ENCODE assay signal across 10 mouse cellular contexts in the genomic region with DNA sequence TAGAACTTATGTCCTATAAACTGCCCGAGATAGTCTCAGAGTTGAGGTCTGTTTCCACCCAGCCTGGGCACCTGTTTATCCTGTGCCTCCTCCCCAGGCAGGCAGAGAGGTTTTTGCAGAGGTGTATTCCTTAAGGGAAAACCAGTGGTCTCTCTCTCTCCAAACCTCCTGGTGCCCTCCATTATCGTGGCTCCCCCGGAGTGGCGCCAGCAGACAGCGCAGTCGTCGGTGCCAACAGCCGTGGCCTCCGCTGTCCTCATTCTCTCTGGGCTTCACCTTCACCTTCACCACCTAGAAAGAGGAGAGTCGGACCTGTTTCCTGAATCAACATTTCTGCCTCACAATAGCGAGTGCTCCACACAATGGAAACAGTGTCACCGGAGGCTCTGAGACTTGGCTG. TPM values are rescaled to one million over a fixed set of nuclear protein-coding genes. Genes with fewer than 3 reads are reported as not detected.
DNase-seq lines count a peak whose midpoint lies in the region; ATAC-seq lines count a peak whose summit lies in the region.
"Had no signal": no experiment of that assay in that cellular context is flagged by ENCODE, and none has a peak within 500 bp of the region (broad histone marks: within the 10 kb centered on the region; RNA-seq: fewer than 3 reads in every experiment).

No protein-coding gene starts in this region.

- no peaks in the 10 kb centered on the region for H3K36me3 ChIP-seq in heart, embryonic 13.5 days
- no peaks in the 10 kb centered on the region for H3K36me3 ChIP-seq in embryonic facial prominence, embryonic 15.5 days
- H3K36me3 ChIP-seq in hindbrain, embryonic 14.5 days (replicated peaks; ENCODE audit: control insufficient read depth, insufficient read depth), result no peaks in the 10 kb centered on the region

- no peak for ATAC-seq in heart, embryonic 13.5 days (ENCODE audit: extremely low read depth, insufficient number of reproducible peaks, low FRiP score, low TSS enrichment)
- no peak for ATAC-seq in embryonic facial prominence, embryonic 15.5 days (ENCODE audit: insufficient number of reproducible peaks, low FRiP score, low TSS enrichment, low read depth)
- ATAC-seq in hindbrain, embryonic 14.5 days (ENCODE audit: low FRiP score), result no peak
- ATAC-seq: intestine, embryonic 16.5 days had no signal

- no peak for DNase-seq in heart, postnatal 25 days (ENCODE audit: low spot score)
- DNase-seq in hindbrain, embryonic 14.5 days (ENCODE audit: low spot score), result no peak
- DNase-seq in naive thymus-derived CD4-positive, alpha-beta T cell, adult 2 months (ENCODE audit: low read depth), result peak; percentile 45
- no peak for DNase-seq in adrenal gland, postnatal 10 days
- DNase-seq in frontal cortex, postnatal 25 days (ENCODE audit: low spot score in 2 of 2), result no peak
- no peak for DNase-seq in T-cell, adult 2 months (ENCODE audit: low spot score)
- DNase-seq: adrenal gland, postnatal 36 days had no signal

- WGBS in heart, embryonic 13.5 days, result 83% methylated on average over 12 of the region's 12 CpGs
- 77% methylated on average over 12 of the region's 12 CpGs for WGBS in embryonic facial prominence, embryonic 15.5 days
- 72% methylated on average over 12 of the region's 12 CpGs for WGBS in hindbrain, embryonic 14.5 days

- H3K9ac ChIP-seq in heart, embryonic 13.5 days, result no peak overlapping the region
- no peak overlapping the region for H3K9ac ChIP-seq in embryonic facial prominence, embryonic 15.5 days
- peak overlapping the region; percentile 99 for H3K9ac ChIP-seq in hindbrain, embryonic 14.5 days

- intact Hi-C loops in heart, postnatal 25 days (cut with DNase I), result no loop called here

- H3K4me1 ChIP-seq in heart, embryonic 13.5 days, result peaks cover 69% of the 10 kb centered on the region
- H3K4me1 ChIP-seq in embryonic facial prominence, embryonic 15.5 days, result peaks cover 43% of the 10 kb centered on the region
- H3K4me1 ChIP-seq in hindbrain, embryonic 14.5 days (replicated peaks; ENCODE audit: control insufficient read depth, insufficient read depth, low read length), result peaks cover 39% of the 10 kb centered on the region

- H3K4me3 ChIP-seq in heart, embryonic 13.5 days, result no peak overlapping the region; the same call in 1 of the 2 replicates
- 0 out of 2 replicates have a peak overlapping the region, but pooled peaks have one; percentile 4 for H3K4me3 ChIP-seq in embryonic facial prominence, embryonic 15.5 days (replicated peaks)
- peak overlapping the region; percentile 97 for H3K4me3 ChIP-seq in hindbrain, embryonic 14.5 days (replicated peaks; ENCODE audit: low read length)

- H3K27ac ChIP-seq in heart, embryonic 13.5 days (replicated peaks), result peak overlapping the region; percentile 47; the same call in 1 of the 2 replicates
- H3K27ac ChIP-seq in embryonic facial prominence, embryonic 15.5 days (replicated peaks), result 0 out of 2 replicates have a peak overlapping the region, but pooled peaks have one; percentile 41
- H3K27ac ChIP-seq in hindbrain, embryonic 14.5 days, result 0 out of 2 replicates have a peak overlapping the region, but pooled peaks have one; percentile 45

- H3K27me3 ChIP-seq in heart, embryonic 13.5 days (replicated peaks), result no peaks in the 10 kb centered on the region
- H3K27me3 ChIP-seq in embryonic facial prominence, embryonic 15.5 days, result no peaks in the 10 kb centered on the region
- no peaks in the 10 kb centered on the region for H3K27me3 ChIP-seq in hindbrain, embryonic 14.5 days (ENCODE audit: control insufficient read depth, insufficient read depth, low read length)

- peak overlapping the region; percentile 95; the same call in 1 of the 2 replicates for H3K4me2 ChIP-seq in heart, embryonic 13.5 days
- H3K4me2 ChIP-seq in embryonic facial prominence, embryonic 15.5 days (replicated peaks), result peak overlapping the region; percentile 17; the same call in 1 of the 2 replicates
- peak overlapping the region; percentile 90 for H3K4me2 ChIP-seq in hindbrain, embryonic 14.5 days (replicated peaks)

- H3K9me3 ChIP-seq in heart, embryonic 13.5 days, result no peaks in the 10 kb centered on the region
- H3K9me3 ChIP-seq in embryonic facial prominence, embryonic 15.5 days (replicated peaks), result no peaks in the 10 kb centered on the region
- H3K9me3 ChIP-seq in hindbrain, embryonic 14.5 days (ENCODE audit: control insufficient read depth, low read length), result no peaks in the 10 kb centered on the region

RNA-seq across cellular contexts. Expression of a gene that starts 3.1 kb away (rescaled TPM):
- 11.9 and 12.2 TPM in 2 replicates for polyA plus RNA-seq in heart, embryonic 13.5 days (2015; fragmentation: Nextera tagmentation; extraction: Ambion mirVana)
- total RNA-seq in heart, postnatal 25 days (2021), result 10 to 100 TPM; 30.4 to 34.7 TPM
- polyA plus RNA-seq in embryonic facial prominence, embryonic 15.5 days (2015; fragmentation: Nextera tagmentation; extraction: Ambion mirVana), result 17.8 and 18.9 TPM in 2 replicates
- polyA plus RNA-seq in hindbrain, embryonic 14.5 days (2014; fragmentation: Nextera tagmentation; extraction: Ambion mirVana), result 22.2 and 24.9 TPM in 2 replicates
- 10 to 100 TPM; 13.9 to 22.1 TPM for total RNA-seq in adrenal gland, postnatal 10 days (2021)

RNA-seq across cellular contexts. Expression of a gene that starts 27.0 kb away (rescaled TPM):
- polyA plus RNA-seq in heart, embryonic 13.5 days (2015; fragmentation: Nextera tagmentation; extraction: Ambion mirVana), result 1.3 and 1.4 TPM in 2 replicates
- 1 to 10 TPM; 6.6 to 7.2 TPM for total RNA-seq in heart, postnatal 25 days (2021)
- polyA plus RNA-seq in embryonic facial prominence, embryonic 15.5 days (2015; fragmentation: Nextera tagmentation; extraction: Ambion mirVana), result 4.2 and 5.1 TPM in 2 replicates
- polyA plus RNA-seq in hindbrain, embryonic 14.5 days (2014; fragmentation: Nextera tagmentation; extraction: Ambion mirVana), result 2.4 and 2.7 TPM in 2 replicates
- 1 to 10 TPM; 4.4 to 6.5 TPM for total RNA-seq in adrenal gland, postnatal 10 days (2021)

Comparison
In these comparisons a context has a peak if more than half of its experiments do, and no peak if none do; other contexts are left out.
1. H3K4me2 ChIP-seq: peak in every context shown above with its lines; median percentile 95 in heart, embryonic 13.5 days; 90 in hindbrain, embryonic 14.5 days; 17 in embryonic facial prominence, embryonic 15.5 days.